Mouse (Mus musculus): Measurements from ENCODE around the gene C730034F03Rik.

DNA sequence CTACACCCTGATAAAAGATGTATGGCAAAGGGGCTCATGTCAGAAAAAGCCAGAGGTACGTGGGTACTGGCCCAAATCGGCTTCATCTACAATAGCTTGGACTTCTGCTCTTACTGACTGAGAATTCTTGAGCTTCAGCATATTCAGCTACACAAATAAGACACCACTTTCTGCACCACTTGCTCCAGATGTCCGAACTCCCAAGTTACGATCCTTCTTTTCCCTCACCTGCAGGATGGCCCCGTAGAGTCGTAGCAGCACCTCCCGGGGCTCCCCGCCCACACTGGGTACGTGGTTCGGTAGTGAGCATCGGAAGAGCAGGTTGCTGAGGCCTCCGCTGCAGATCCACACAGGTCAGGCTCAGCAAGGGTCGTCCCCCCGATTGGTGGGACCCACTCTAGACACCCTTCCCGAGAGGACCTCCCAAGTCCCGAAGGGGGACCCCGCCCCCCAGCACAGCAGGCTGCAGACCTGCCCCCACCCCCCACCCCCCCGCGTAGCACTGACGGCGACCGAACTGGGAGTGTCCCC, 503 bp upstream of the C730034F03Rik start:
- TF ChIP-seq POLR2A (IDR thresholded peaks at IDR 0.05; ENCODE audit: insufficient read depth, low read depth, low read length) (no peak), CTCF (IDR thresholded peaks at IDR 0.05; ENCODE audit: insufficient read depth, low read depth, low read length) (no peak)

Data from olfactory bulb, adult 2 months (tissue).